Mouse (Mus musculus): ENCODE results near the gene Ralgps1. TPM values are rescaled to one million over a fixed set of nuclear protein-coding genes. Genes with fewer than 3 reads are reported as not detected.
"Not testable (repeated sequence)": the region's sequence is repeated elsewhere in the genome, so short reads cannot be mapped to it uniquely, and the experiment has no call there.

The Ralgps1 gene
- polyA plus RNA-seq, 1 experiment from 2014 or later, result 3.8 TPM

DNA sequence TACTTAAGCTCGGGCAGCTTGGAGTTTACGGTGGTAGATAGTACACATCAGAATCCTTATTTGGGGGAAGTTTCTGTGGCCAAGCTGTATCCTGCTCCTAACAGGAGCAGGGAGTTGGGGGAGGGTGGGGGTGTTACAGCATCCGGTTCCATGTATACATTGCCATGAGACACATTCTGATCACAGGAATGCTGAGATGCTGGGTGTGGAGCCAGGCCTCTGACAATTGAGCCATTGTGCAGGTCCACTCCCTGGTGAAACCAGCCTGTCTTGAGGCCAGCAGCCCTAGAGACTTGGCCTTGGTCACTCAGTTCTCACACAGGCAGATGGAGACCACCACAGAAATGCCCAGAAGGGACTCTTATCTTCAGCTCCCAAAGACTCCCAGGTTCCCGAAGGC lies 151.6 kb downstream of the Ralgps1 start:
- Histone ChIP-seq H3K4me3 (no peak overlapping the region), H3K4me1 (peaks cover 66% of the 10 kb centered on the region), H3K27me3 (ENCODE audit: low read depth, poor library complexity, severe bottlenecking) (no peaks in the 10 kb centered on the region), H3K9me3 (replicated peaks) (no peaks in the 10 kb centered on the region), H3K27ac (peak overlapping the region; percentile 66), H3K36me3 (peaks cover 50% of the 10 kb centered on the region)
- 89% methylated on average over 4 of the region's 4 CpGs for WGBS
- DNase-seq (ENCODE audit: low spot score), result no peak

DNA sequence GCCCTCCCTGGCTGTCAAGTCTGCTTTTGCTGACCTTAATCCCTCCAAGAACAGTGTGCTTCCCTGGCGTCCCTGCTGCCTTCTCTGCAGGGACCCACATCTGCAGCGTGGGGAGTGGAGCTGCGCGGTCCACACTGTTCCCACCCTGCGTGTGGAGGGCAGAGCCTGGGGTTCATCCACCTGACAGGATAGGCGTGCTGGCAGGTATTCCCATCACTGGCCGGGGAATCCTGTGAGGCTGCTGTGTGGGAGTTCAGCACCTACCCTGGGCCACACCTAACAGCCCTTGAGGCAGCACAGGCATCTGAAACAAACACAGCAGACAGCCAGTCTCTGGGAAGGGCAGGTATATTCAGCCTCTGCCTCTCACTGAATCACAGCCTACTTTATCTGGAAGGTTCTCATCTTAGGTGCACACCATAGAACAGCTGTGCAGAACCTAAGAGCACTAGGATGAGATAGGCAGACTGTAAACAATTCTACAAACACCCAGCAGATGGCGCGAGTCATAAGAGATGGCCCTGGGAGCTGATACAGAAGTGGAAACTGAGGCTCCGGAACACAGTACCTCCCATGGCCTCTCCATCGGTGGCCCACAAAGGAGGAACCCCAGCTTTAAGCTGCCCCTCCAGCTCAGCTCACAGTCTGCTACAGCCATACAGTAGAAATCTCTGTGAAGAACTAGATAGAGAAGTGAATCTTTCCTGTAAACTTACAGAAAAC lies 152.2 kb downstream of the Ralgps1 start:
- DNase-seq (ENCODE audit: low spot score), result no peak
- no peaks in the 10 kb centered on the region for H3K27me3 ChIP-seq (ENCODE audit: low read depth, poor library complexity, severe bottlenecking)
- 73% methylated on average over 11 of the region's 11 CpGs for WGBS
- peaks cover 67% of the 10 kb centered on the region for H3K4me1 ChIP-seq
- H3K4me3 ChIP-seq, result no peak overlapping the region
- no peak overlapping the region for H3K27ac ChIP-seq
- peaks cover 49% of the 10 kb centered on the region for H3K36me3 ChIP-seq
- H3K9me3 ChIP-seq (replicated peaks), result no peaks in the 10 kb centered on the region

DNA sequence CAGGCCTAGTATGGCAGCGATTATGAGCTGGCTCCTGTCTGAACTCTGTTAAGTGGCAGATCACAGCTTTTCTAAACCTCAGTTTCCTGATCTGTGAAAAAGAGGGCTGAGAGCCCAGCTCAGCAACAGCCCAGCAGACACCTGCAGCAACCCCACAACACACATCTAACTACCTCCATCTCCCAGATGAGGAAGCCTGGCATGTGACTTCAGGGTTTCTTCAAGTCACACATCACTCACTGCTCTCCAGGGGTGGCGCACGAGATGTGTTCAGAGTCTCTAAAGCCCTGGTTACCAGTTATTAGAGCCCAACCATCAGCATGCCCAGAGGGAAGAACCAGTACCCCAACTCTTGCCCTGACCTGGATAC lies 153.9 kb downstream of the Ralgps1 start:
- H3K9me3 ChIP-seq (replicated peaks), result no peaks in the 10 kb centered on the region
- peaks cover 36% of the 10 kb centered on the region for H3K36me3 ChIP-seq
- H3K4me1 ChIP-seq, result peaks cover 67% of the 10 kb centered on the region
- 71% methylated on average over 3 of the region's 3 CpGs for WGBS
- H3K4me3 ChIP-seq, result peak overlapping the region; percentile 82
- no peak for DNase-seq (ENCODE audit: low spot score)
- no peak overlapping the region for H3K27ac ChIP-seq
- no peaks in the 10 kb centered on the region for H3K27me3 ChIP-seq (ENCODE audit: low read depth, poor library complexity, severe bottlenecking)

DNA sequence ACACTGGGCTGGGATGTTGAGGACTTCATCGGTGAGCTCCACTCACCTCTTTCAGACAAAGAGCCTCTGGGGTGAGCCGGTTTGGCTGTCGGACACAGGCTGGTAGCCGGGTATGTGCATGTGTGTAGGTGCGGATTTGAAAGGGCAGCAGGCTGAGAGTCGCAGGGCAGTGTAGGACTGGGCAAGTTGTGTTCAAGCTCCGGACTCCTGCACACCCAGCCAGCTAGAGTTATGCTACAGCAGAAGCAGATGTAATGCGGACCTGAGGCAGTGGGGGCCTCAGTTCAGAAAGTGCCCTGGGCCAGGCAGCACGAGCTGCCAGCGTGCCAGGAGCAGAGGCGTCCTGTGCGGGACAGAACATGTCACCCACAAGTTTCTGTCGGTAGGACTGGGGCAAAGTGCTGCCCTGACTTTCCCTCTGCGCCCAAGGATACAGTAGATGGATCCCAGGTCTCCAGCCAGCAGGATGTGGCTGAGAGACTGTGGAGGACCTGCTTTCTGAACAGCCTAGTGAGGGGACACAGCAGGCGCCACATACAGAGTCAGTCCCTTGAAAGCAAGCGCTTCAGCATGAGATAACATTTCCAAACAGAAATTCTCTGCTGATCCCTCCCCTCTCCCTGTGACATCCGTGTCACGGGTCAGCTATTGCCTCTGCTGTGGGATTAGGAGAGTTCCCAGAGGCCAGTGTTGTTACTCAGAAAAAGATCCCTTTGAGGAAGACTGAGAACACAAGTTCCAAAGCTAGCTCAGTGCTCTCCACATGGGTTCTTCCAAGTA lies 154.5 kb downstream of the Ralgps1 start:
- no peaks in the 10 kb centered on the region for H3K27me3 ChIP-seq (ENCODE audit: low read depth, poor library complexity, severe bottlenecking)
- 17% methylated on average over 18 of the region's 18 CpGs for WGBS
- H3K36me3 ChIP-seq, result peaks cover 31% of the 10 kb centered on the region
- peak; percentile 63 for DNase-seq (ENCODE audit: low spot score)
- peak overlapping the region; percentile 82 for H3K4me3 ChIP-seq
- H3K27ac ChIP-seq, result peak overlapping the region; percentile 94
- H3K4me1 ChIP-seq, result peaks cover 67% of the 10 kb centered on the region
- no peaks in the 10 kb centered on the region for H3K9me3 ChIP-seq (replicated peaks)

DNA sequence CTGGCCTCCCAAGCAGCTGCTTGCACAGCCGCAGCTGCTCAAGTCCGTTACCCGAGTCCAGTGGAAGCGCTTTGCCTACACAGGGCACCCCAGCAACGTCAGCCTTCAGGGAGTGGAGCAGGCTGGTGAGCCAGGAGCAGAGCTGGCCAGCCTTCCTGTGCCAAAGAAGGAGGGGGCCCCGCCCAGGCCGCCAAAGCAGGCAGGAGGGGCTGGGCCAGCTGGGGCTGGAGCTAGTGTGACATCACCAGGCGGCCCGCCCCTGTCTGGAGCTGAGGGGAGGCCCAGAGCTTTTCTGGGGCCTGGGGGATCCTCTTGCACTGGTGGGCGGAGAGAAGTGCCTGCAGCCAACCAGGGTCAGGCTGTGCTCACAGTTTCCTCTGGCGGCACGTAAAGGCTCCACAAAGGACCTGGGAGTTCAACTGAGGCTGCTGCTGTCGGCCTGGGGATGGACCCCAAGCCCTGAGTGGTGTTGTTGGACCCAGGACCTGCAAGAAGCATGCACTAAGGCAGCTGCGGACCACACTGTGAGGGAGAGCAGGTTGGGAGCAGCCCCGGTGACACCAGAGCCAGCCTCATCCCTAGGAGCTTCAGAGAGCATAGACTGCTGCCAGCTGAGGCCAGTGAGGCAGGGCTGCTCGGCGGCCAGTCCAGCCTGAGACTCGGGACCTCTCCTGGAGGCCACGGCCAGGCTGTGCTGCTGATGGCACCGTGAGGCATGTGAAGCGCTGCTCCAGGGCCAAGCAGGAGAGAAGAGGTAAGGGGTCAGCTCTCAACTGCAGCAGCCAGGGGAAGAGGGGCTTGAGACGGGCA lies 155.4 kb downstream of the Ralgps1 start, which contains the start of gene Angptl2:
Gene Angptl2, plus strand, starts transcription at position 370 of the 810 bp plus-strand sequence.
- peak within 1 kb of the TSS; percentile 82 for H3K4me3 ChIP-seq
- H3K27me3 ChIP-seq (ENCODE audit: low read depth, poor library complexity, severe bottlenecking), result no peaks in the 10 kb centered on the region
- no peaks in the 10 kb centered on the region for H3K9me3 ChIP-seq (replicated peaks)
- peaks cover 62% of the 10 kb centered on the region for H3K4me1 ChIP-seq
- WGBS, result 1% methylated on average over 22 of the region's 22 CpGs
- H3K27ac ChIP-seq, result peak within 1 kb of the TSS; percentile 94
- H3K36me3 ChIP-seq, result peaks cover 21% of the 10 kb centered on the region
- peak; percentile 95 for DNase-seq (ENCODE audit: low spot score)

DNA sequence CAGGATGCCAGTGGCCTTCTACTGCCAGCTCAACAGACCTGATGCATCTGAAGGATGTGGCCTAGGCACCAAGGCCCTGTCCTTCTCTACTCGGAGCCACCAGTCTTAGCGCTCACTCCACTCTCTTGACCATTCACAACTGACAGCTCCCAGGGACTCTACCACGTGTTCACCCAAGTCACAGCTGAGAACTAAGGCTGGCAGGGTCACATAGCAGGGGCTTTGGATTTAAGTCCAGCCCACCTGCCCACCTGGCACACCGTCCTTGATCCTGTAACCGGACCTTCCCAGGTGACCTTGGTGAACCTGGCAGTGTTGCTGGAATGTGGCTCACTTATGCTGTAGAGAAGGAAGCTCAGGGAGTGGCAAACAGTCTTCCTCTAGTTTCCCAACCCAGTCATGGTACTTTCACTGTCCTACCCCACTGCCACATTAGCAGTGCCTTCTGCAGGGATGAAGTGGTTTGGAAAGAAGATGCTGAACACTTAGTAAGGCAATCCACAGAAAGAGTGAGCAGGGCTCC lies 156.0 kb downstream of the Ralgps1 start:
- Histone ChIP-seq H3K27me3 (ENCODE audit: low read depth, poor library complexity, severe bottlenecking) (no peaks in the 10 kb centered on the region), H3K36me3 (peaks cover 18% of the 10 kb centered on the region; the same call in 1 of the 2 replicates), H3K9me3 (replicated peaks) (no peaks in the 10 kb centered on the region), H3K27ac (peak overlapping the region; percentile 94), H3K4me3 (peak overlapping the region; percentile 82), H3K4me1 (peaks cover 61% of the 10 kb centered on the region)
- WGBS, result 74% methylated on average over 5 of the region's 5 CpGs
- DNase-seq (ENCODE audit: low spot score), result no peak

DNA sequence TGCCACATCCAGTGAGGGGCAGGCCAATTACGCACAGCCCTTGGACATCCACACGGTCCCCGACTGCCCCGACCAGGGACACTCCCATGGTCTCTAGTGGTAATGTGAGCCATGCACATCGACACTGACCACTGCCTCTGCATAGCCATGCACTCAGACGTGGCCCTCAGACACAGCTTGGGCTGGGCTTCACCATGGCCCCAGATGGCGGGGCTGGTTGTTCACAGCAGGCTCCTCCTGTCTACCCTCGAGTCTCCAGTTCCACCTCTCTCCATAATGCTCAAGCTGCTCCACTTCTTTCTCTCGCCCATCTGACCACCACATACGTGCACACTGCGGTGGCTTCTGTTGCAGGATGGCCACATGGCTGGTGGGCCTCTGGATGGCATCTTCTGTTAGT lies 160.0 kb downstream of the Ralgps1 start:
- peaks cover 37% of the 10 kb centered on the region for H3K4me1 ChIP-seq
- H3K9me3 ChIP-seq (replicated peaks); H3K27me3 ChIP-seq (ENCODE audit: low read depth, poor library complexity, severe bottlenecking); DNase-seq (ENCODE audit: low spot score); H3K36me3 ChIP-seq; H3K27ac ChIP-seq; H3K4me3 ChIP-seq: not testable (repeated sequence)
- 87% methylated on average over 11 of the region's 11 CpGs for WGBS

DNA sequence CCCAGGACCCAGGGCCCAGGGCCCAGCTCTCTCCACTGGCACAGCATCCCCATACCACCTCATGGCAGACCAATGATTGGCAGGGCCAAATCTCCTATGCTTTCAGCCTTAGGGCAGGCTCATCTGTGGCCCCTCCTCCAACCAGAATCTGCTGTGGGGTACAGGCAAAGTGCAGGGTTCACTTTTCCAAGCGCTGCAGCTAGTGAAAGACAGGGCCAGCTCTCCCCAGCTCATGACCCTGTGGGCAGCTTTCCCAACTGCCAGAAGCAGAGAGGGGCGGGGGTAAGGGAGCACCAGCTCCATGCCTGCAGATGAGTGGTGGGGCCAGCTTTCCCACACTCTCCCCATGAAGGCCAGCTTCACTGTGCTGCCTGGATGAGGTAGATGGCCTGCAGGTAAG lies 160.4 kb downstream of the Ralgps1 start:
- 78% methylated on average over 2 of the region's 2 CpGs for WGBS
- Histone ChIP-seq H3K4me1 (peaks cover 37% of the 10 kb centered on the region), H3K4me3 (no peak overlapping the region), H3K27me3 (ENCODE audit: low read depth, poor library complexity, severe bottlenecking) (no peaks in the 10 kb centered on the region), H3K27ac (no peak overlapping the region), H3K9me3 (replicated peaks) (no peaks in the 10 kb centered on the region), H3K36me3 (no peaks in the 10 kb centered on the region)
- no peak for DNase-seq (ENCODE audit: low spot score)

DNA sequence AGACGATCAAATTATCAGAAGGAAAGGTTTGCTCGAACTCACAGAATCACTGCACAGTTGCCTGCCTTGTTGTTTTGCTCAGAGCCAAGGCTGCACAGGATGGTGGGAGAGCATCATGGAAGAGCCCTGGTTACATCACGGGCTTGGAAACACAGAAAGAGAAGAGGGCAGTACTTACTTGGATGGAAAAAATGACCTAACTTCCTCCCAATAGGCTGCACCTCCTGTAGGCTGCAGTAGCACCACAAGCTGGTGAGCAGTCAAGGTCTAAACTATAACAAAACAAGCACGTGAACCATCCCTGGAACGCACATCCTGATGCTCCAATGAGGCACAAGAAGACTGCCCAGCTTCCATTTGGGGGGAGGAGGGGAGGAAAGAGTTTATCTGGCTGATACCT lies 163.2 kb downstream of the Ralgps1 start:
- WGBS, result 92% methylated on average over 5 of the region's 5 CpGs
- Histone ChIP-seq H3K4me1 (peaks cover 35% of the 10 kb centered on the region), H3K9me3 (replicated peaks) (no peaks in the 10 kb centered on the region), H3K36me3 (no peaks in the 10 kb centered on the region), H3K27me3 (ENCODE audit: low read depth, poor library complexity, severe bottlenecking) (no peaks in the 10 kb centered on the region), H3K4me3 (no peak overlapping the region), H3K27ac (no peak overlapping the region)
- no peak for DNase-seq (ENCODE audit: low spot score)

DNA sequence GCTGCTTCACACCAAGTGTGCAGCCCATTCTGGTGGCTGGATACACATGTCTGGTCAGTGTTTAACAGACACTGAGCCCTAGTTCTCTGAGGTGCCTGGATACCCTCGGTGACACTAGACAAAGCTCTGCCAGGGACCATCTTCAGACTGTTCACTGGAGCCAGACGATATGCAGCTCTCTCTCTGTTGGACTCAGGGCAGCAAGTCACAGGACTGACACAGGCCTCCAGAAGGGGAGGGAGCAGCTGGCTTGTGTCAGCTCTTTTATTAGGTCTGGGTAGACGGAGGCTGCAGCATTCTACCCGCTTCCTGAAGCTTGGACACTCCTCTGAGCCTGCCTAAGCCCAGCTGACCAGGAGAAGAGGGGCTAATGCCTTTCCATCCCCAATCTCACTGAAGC lies 164.2 kb downstream of the Ralgps1 start:
- Histone ChIP-seq H3K4me3 (no peak overlapping the region), H3K36me3 (no peaks in the 10 kb centered on the region), H3K27ac (peak overlapping the region; percentile 28; the same call in 1 of the 2 replicates), H3K27me3 (ENCODE audit: low read depth, poor library complexity, severe bottlenecking) (no peaks in the 10 kb centered on the region), H3K9me3 (replicated peaks) (no peaks in the 10 kb centered on the region), H3K4me1 (peaks cover 36% of the 10 kb centered on the region)
- WGBS, result 29% methylated on average over 4 of the region's 4 CpGs
- DNase-seq (ENCODE audit: low spot score), result no peak

DNA sequence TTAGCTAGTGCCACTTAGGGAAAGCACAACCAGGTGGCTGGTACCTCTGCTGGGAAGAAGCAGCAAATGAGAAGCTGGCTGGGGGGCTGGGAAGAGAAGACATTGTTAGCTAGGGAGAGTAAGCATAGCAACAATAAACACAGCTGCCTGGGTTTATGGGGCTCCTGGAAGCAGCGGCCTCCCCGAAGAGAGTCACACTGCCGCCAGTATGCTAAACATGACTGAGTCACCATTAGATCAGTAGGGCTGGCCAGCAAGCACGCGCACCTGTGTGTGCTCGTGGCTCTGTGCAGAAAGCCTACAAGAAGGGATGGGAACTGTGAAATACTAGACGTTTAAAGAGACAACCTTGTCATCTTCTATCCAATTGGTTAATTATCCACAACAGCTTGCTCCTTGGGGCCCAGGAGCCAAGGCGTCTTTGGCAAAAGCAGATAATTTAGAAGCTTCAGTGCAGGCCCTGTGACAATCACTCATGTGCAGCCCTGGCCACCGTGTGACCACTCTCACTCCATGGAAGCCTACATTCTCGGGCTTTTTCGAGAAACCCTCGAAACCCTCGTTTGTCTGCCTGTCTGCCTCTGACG lies 165.3 kb downstream of the Ralgps1 start:
- no peak overlapping the region; the same call in 1 of the 2 replicates for H3K27ac ChIP-seq
- H3K27me3 ChIP-seq (ENCODE audit: low read depth, poor library complexity, severe bottlenecking), result no peaks in the 10 kb centered on the region
- no peaks in the 10 kb centered on the region for H3K9me3 ChIP-seq (replicated peaks)
- peaks cover 40% of the 10 kb centered on the region for H3K4me1 ChIP-seq
- WGBS, result 47% methylated on average over 14 of the region's 14 CpGs
- DNase-seq (ENCODE audit: low spot score), result no peak
- H3K4me3 ChIP-seq, result no peak overlapping the region
- H3K36me3 ChIP-seq, result no peaks in the 10 kb centered on the region

DNA sequence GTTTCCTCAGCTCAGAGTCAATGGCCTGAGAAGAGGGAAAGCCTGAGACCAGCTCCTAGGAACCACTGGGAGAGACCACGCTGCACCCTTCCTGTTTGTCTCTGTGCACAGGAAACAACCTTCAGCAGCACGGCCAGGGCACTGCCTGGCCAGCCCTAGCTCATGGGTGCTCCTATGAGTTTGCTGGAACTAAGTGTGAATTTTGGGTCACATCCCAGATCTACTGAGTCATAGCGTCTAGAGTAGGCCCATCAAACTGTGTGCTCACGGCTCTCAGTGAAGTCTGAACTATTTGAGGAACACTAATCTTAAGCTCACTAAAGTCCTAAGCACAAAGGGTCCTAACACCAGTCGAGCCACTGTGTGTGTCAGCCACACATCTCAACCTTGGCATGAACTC lies 166.3 kb downstream of the Ralgps1 start:
- H3K4me1 ChIP-seq, result peaks cover 44% of the 10 kb centered on the region
- no peak overlapping the region for H3K27ac ChIP-seq
- H3K9me3 ChIP-seq (replicated peaks), result no peaks in the 10 kb centered on the region
- H3K36me3 ChIP-seq, result no peaks in the 10 kb centered on the region
- H3K4me3 ChIP-seq, result no peak overlapping the region
- H3K27me3 ChIP-seq (ENCODE audit: low read depth, poor library complexity, severe bottlenecking), result no peaks in the 10 kb centered on the region
- DNase-seq (ENCODE audit: low spot score), result no peak
- 90% methylated on average over 5 of the region's 5 CpGs for WGBS

Measured in limb, embryonic 10.5 days (tissue).